Mouse (Mus musculus) spleen, embryonic (tissue): ENCODE results near the gene Psd.

Source experiments
- CTCF ChIA-PET: fragments of 350-600 bp; sonication (Branson Sonifier 250); formaldehyde crosslinking; loops from one replicate; lab custom pipeline; 2022; lab: Charles Lee

Psd gene

GRCm38 (mm10) chr19:46308303-46308702, 18.7 kb downstream of the Psd start:
- CTCF ChIA-PET, result no interaction called here

GRCm38 (mm10) chr19:46307781-46308180, 19.2 kb downstream of the Psd start:
- CTCF ChIA-PET, result no interaction called here

- CTCF ChIA-PET, result interaction anchor here (0.6 to 0.8 kb wide), 3 partner anchors 22 to 207 kb away, joined by 3 to 8 read pairs (median 5); no protein-coding TSS in a partner anchor
These were observed 20.1 kb downstream of the Psd start for GRCm38 (mm10) chr19:46306751-46307289.

- CTCF ChIA-PET, result interaction anchor here (0.6 to 2.2 kb wide), 3 partner anchors 23 to 206 kb away, joined by 5 to 8 read pairs (median 6); no protein-coding TSS in a partner anchor
These were observed 20.7 kb downstream of the Psd start for GRCm38 (mm10) chr19:46306268-46306610.

- CTCF ChIA-PET, result interaction anchor here (0.6 to 2.2 kb wide), 3 partner anchors 23 to 206 kb away, joined by 5 to 8 read pairs (median 6); no protein-coding TSS in a partner anchor
These were observed 21.3 kb downstream of the Psd start for GRCm38 (mm10) chr19:46305432-46306267.

GRCm38 (mm10) chr19:46304908-46305333, 22.0 kb downstream of the Psd start:
- CTCF ChIA-PET, result interaction anchor here (2.2 kb wide), 1 partner anchor 24 kb away, joined by 6 read pairs; no protein-coding TSS in a partner anchor

GRCm38 (mm10) chr19:46304216-46304841, 22.6 kb downstream of the Psd start, which contains the start of gene Nfkb2:
TSS of gene Nfkb2 (plus strand) at chr19:46304320.
- CTCF ChIA-PET, result interaction anchor here (2.2 kb wide), 1 partner anchor 25 kb away, joined by 6 read pairs; no protein-coding TSS in a partner anchor

- CTCF ChIA-PET, result no interaction called here
These were observed 23.4 kb downstream of the Psd start for GRCm38 (mm10) chr19:46303251-46304215.

- CTCF ChIA-PET, result no interaction called here
These were observed 24.4 kb downstream of the Psd start for GRCm38 (mm10) chr19:46302551-46302950.

GRCm38 (mm10) chr19:46300294-46301045, 26.5 kb downstream of the Psd start:
- CTCF ChIA-PET, result no interaction called here

- CTCF ChIA-PET, result no interaction called here
These were observed 30.0 kb downstream of the Psd start for GRCm38 (mm10) chr19:46296938-46297337.

- CTCF ChIA-PET, result interaction anchor here (0.7 kb wide), 1 partner anchor 149 kb away, joined by 4 read pairs; no protein-coding TSS in a partner anchor
These were observed 36.3 kb downstream of the Psd start for GRCm38 (mm10) chr19:46290535-46291105.

GRCm38 (mm10) chr19:46287566-46287965, 39.4 kb downstream of the Psd start:
- CTCF ChIA-PET, result no interaction called here

- CTCF ChIA-PET, result no interaction called here
These were observed 40.0 kb downstream of the Psd start for GRCm38 (mm10) chr19:46286926-46287325.

- CTCF ChIA-PET, result no interaction called here
These were observed 40.9 kb downstream of the Psd start for GRCm38 (mm10) chr19:46286047-46286446.

GRCm38 (mm10) chr19:46285631-46286030, 41.3 kb downstream of the Psd start:
- CTCF ChIA-PET, result no interaction called here

GRCm38 (mm10) chr19:46284686-46285085, 42.3 kb downstream of the Psd start:
- CTCF ChIA-PET, result interaction anchor here (0.6 kb wide), 1 partner anchor 1663 kb away, joined by 6 read pairs; no protein-coding TSS in a partner anchor

GRCm38 (mm10) chr19:46282081-46282849, 44.7 kb downstream of the Psd start:
- CTCF ChIA-PET, result no interaction called here

GRCm38 (mm10) chr19:46275307-46275706, 51.6 kb downstream of the Psd start:
- CTCF ChIA-PET, result no interaction called here
